Mouse (Mus musculus) limb, embryonic 11.5 days (tissue): ENCODE data around the gene Cdhr4. TPM values are rescaled to one million over a fixed set of nuclear protein-coding genes. Genes with fewer than 3 reads are reported as not detected.
A peak's percentile ranks its signal among the peaks of the same experiment; 100 is the strongest.

Source experiments
- ATAC-seq: fragments of 200-750 bp; cut with Nextera tagmentation; 2 replicates; pipeline ENCODE4 v1.8.0; 2017; ENCODE audit warnings: low read depth; ENCODE audit not compliant: insufficient number of reproducible peaks, low FRiP score, low TSS enrichment
- DNase-seq: peaks from one replicate; pipeline ENCODE4 v3.0.0-alpha.2; 2015; ENCODE audit warnings: low spot score
- H3K27ac ChIP-seq: fragments of 300-500 bp; sonication (generic); replicated peaks from 2 replicates; pipeline ENCODE4 v1.5.1; 2014; ENCODE audit warnings: low read depth, mild to moderate bottlenecking, low read length
- H3K27me3 ChIP-seq: fragments of 300-500 bp; sonication (generic); 2 replicates; pipeline ENCODE4 v1.6.1; 2014; ENCODE audit warnings: mild to moderate bottlenecking, low read length, mixed read lengths; ENCODE audit not compliant: control insufficient read depth, insufficient read depth
- H3K36me3 ChIP-seq: fragments of 300-500 bp; sonication (generic); 2 replicates; pipeline ENCODE4 v1.6.1; 2014; ENCODE audit warnings: mild to moderate bottlenecking, low read length, moderate library complexity, mixed read lengths; ENCODE audit not compliant: control insufficient read depth, insufficient read depth
- H3K4me1 ChIP-seq: fragments of 300-500 bp; sonication (generic); 2 replicates; pipeline ENCODE4 v1.6.1; 2014; ENCODE audit warnings: low read length, mixed read lengths; ENCODE audit not compliant: control insufficient read depth, insufficient read depth
- H3K4me2 ChIP-seq: fragments of 300-500 bp; sonication (generic); 2 replicates; pipeline ENCODE4 v1.6.1; 2014; ENCODE audit warnings: low read depth, mild to moderate bottlenecking, moderate library complexity; ENCODE audit not compliant: severe bottlenecking
- H3K4me3 ChIP-seq: fragments of 300-500 bp; sonication (generic); 2 replicates; pipeline ENCODE4 v1.5.1; 2014; ENCODE audit warnings: low read depth, low read length
- H3K9ac ChIP-seq: fragments of 300-500 bp; sonication (generic); 2 replicates; pipeline ENCODE4 v1.6.1; 2014; ENCODE audit warnings: mild to moderate bottlenecking, low read length
- H3K9me3 ChIP-seq: fragments of 300-500 bp; sonication (generic); 2 replicates; pipeline ENCODE4 v1.6.1; 2016; ENCODE audit warnings: low read length; ENCODE audit not compliant: control insufficient read depth
- WGBS: fragments of 180-500 bp; shearing (Covaris S2); extraction: QIAGEN DNeasy Blood & Tissue Kit; methylation state at CpG from one replicate; pipeline ENCODE4 v1.1.7; 2014; 5-methylcytosine and 5-hydroxymethylcytosine counted together
- polyA plus RNA-seq: library from polyadenylated mRNA; unstranded; fragments of >200 nt; fragmentation: Nextera tagmentation; extraction: Ambion mirVana; gene quantifications from 2 replicates; pipeline ENCODE4 v1.2.1, GENCODE M21; 2014

Gene Cdhr4
- polyA plus RNA-seq, 1 experiment from 2014 or later, result 16.8 TPM

- 83% methylated on average over 11 of the region's 11 CpGs for WGBS
- H3K9ac ChIP-seq, result no peak overlapping the region
Measured at GRCm38 (mm10) chr9:107993013-107993412, 716 bp downstream of the Cdhr4 start.

GRCm38 (mm10) chr9:107994464-107994863, 2.2 kb downstream of the Cdhr4 start:
- H3K27ac ChIP-seq, result no peak overlapping the region
- H3K4me2 ChIP-seq, result no peak overlapping the region
- ATAC-seq, result no peak
- H3K4me1 ChIP-seq, result no peaks in the 10 kb centered on the region
- no peak overlapping the region for H3K9ac ChIP-seq
- H3K36me3 ChIP-seq, result no peaks in the 10 kb centered on the region
- DNase-seq, result no peak
- H3K9me3 ChIP-seq, result no peaks in the 10 kb centered on the region
- no peaks in the 10 kb centered on the region for H3K27me3 ChIP-seq
- 59% methylated on average over 2 of the region's 2 CpGs for WGBS
- H3K4me3 ChIP-seq, result no peak overlapping the region

More at GRCm38 (mm10) chr9:107993013-107993412, 716 bp downstream of the Cdhr4 start:
- H3K27me3 ChIP-seq, result no peaks in the 10 kb centered on the region
- no peak overlapping the region for H3K4me3 ChIP-seq
- DNase-seq (no peak), ATAC-seq (no peak)
- H3K27ac ChIP-seq, result no peak overlapping the region
- no peaks in the 10 kb centered on the region for H3K36me3 ChIP-seq
- 0 out of 2 replicates have a peak, but pooled peaks cover under 1% of the 10 kb centered on the region for H3K4me1 ChIP-seq
- H3K9me3 ChIP-seq, result no peaks in the 10 kb centered on the region
- H3K4me2 ChIP-seq, result no peak overlapping the region

GRCm38 (mm10) chr9:107995513-107995912, 3.2 kb downstream of the Cdhr4 start:
- Histone ChIP-seq H3K27me3 (no peaks in the 10 kb centered on the region), H3K9me3 (no peaks in the 10 kb centered on the region), H3K4me3 (no peak overlapping the region), H3K27ac (no peak overlapping the region), H3K4me1 (no peaks in the 10 kb centered on the region), H3K4me2 (no peak overlapping the region), H3K9ac (no peak overlapping the region), H3K36me3 (no peaks in the 10 kb centered on the region)
- WGBS, result 93% methylated on average over 21 of the region's 21 CpGs
- ATAC-seq (no peak), DNase-seq (no peak)

- Histone ChIP-seq H3K4me3 (no peak within 1 kb of the TSS), H3K27me3 (no peaks in the 10 kb centered on the region), H3K9ac (no peak within 1 kb of the TSS), H3K9me3 (no peaks in the 10 kb centered on the region), H3K4me1 (no peaks in the 10 kb centered on the region), H3K27ac (no peak within 1 kb of the TSS), H3K36me3 (no peaks in the 10 kb centered on the region), H3K4me2 (no peak within 1 kb of the TSS)
- ATAC-seq (no peak), DNase-seq (no peak)
- 89% methylated on average over 5 of the region's 5 CpGs for WGBS
Measured at GRCm38 (mm10) chr9:107996049-107996448, 3.8 kb downstream of the Cdhr4 start, which contains the start of gene Gm20662. Gene Gm20662, plus strand, starts transcription at chr9:107996349.

GRCm38 (mm10) chr9:108001922-108002770, 9.8 kb downstream of the Cdhr4 start, which contains the start of gene Ip6k1:
Gene Ip6k1, plus strand, starts transcription at chr9:108002501.
- ATAC-seq (peak; percentile 99), DNase-seq (peak; percentile 100)
- Histone ChIP-seq H3K4me1 (peaks cover 7% of the 10 kb centered on the region; the same call in 1 of the 2 replicates), H3K9me3 (no peaks in the 10 kb centered on the region), H3K27me3 (no peaks in the 10 kb centered on the region), H3K9ac (peak within 1 kb of the TSS; percentile 85), H3K4me3 (peak within 1 kb of the TSS; percentile 93), H3K36me3 (no peaks in the 10 kb centered on the region), H3K4me2 (peak within 1 kb of the TSS; percentile 59), H3K27ac (peak within 1 kb of the TSS; percentile 32; the same call in 1 of the 2 replicates)
- under 1% methylated on average over 48 of the region's 51 CpGs for WGBS

- no peaks in the 10 kb centered on the region for H3K36me3 ChIP-seq
- ATAC-seq, result no peak
- WGBS, result under 1% methylated on average over 48 of the region's 50 CpGs
- no peak for DNase-seq
- H3K4me1 ChIP-seq, result peaks cover 7% of the 10 kb centered on the region; the same call in 1 of the 2 replicates
- H3K4me3 ChIP-seq, result peak overlapping the region; percentile 93
- no peaks in the 10 kb centered on the region for H3K27me3 ChIP-seq
- H3K9me3 ChIP-seq, result no peaks in the 10 kb centered on the region
- H3K9ac ChIP-seq, result peak overlapping the region; percentile 85
- peak overlapping the region; percentile 55 for H3K4me2 ChIP-seq
- peak overlapping the region; percentile 32; the same call in 1 of the 2 replicates for H3K27ac ChIP-seq
Measured at GRCm38 (mm10) chr9:108002778-108003530, 10.7 kb downstream of the Cdhr4 start.

- H3K4me2 ChIP-seq, result peak overlapping the region; percentile 55
- no peaks in the 10 kb centered on the region for H3K36me3 ChIP-seq
- no peaks in the 10 kb centered on the region for H3K9me3 ChIP-seq
- ATAC-seq, result no peak
- H3K9ac ChIP-seq, result peak overlapping the region; percentile 85
- peaks cover 7% of the 10 kb centered on the region; the same call in 1 of the 2 replicates for H3K4me1 ChIP-seq
- 22% methylated on average over 8 of the region's 8 CpGs for WGBS
- peak overlapping the region; percentile 93 for H3K4me3 ChIP-seq
- H3K27me3 ChIP-seq, result no peaks in the 10 kb centered on the region
- DNase-seq, result no peak
- 0 out of 2 replicates have a peak overlapping the region, but pooled peaks have one; percentile 32 for H3K27ac ChIP-seq
Measured at GRCm38 (mm10) chr9:108003531-108003890, 11.2 kb downstream of the Cdhr4 start.

- Histone ChIP-seq H3K27ac (no peak overlapping the region), H3K36me3 (no peaks in the 10 kb centered on the region; the same call in 1 of the 2 replicates), H3K9ac (no peak overlapping the region), H3K27me3 (no peaks in the 10 kb centered on the region), H3K4me2 (no peak overlapping the region), H3K4me3 (no peak overlapping the region), H3K9me3 (no peaks in the 10 kb centered on the region), H3K4me1 (peaks cover 7% of the 10 kb centered on the region; the same call in 1 of the 2 replicates)
- DNase-seq (no peak), ATAC-seq (no peak)
- WGBS, result 92% methylated on average over 5 of the region's 5 CpGs
Measured at GRCm38 (mm10) chr9:108008041-108008440, 15.7 kb downstream of the Cdhr4 start.
